Mouse (Mus musculus): ENCODE results near the gene Uvrag.

- TF ChIP-seq POLR2A (IDR thresholded peaks at IDR 0.05; ENCODE audit: low read depth, low read length) (no peak), CTCF (IDR thresholded peaks at IDR 0.05; ENCODE audit: extremely low read depth, insufficient read depth, insufficient read length, insufficient replicate concordance) (no peak)
Measured at GRCm38 (mm10) chr7:99078805-99079204, 62.1 kb downstream of the Uvrag start.
